Mouse (Mus musculus): ENCODE results near the gene Cpa2. TPM values are rescaled to one million over a fixed set of nuclear protein-coding genes. Genes with fewer than 3 reads are reported as not detected.

The Cpa2 gene
- total RNA-seq, 2 experiments from 2014 or later: 2.1 to 257 TPM

DNA sequence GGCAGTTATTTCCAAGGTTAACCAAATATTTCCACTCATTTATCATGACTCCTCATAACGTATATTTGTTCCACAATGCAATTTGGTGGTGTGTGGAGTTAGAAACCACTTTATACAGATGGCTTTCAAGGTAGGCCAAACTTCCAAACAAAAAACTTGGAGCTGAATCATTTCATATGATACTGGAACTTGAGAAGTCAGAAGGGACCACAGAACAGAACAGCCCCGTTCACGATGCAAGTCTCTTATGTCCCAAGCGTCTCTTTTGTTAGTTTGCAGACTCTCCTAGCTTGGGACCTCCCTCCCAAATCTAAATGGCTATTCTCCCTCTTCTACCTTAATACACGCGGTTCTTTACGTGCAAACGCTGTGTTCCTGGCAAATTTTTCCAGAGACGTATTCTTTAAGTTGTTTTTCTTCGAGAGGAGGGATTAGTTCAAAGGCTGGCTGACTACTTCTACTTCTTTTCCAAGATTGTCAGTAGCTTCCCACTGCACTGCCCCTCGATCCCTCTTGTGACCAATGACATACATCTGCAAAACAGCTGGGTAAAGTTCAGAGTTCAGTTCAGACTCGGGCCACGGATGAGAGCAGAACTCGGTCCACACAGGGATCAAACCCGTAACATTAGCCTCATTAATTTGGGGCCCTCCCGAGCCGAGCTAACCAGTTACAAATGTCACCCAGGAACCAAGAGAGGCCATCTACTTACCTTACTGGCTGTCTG lies 35.3 kb downstream of the Cpa2 start:
- no peak for DNase-seq (ENCODE audit: low spot score in 2 of 2)

DNA sequence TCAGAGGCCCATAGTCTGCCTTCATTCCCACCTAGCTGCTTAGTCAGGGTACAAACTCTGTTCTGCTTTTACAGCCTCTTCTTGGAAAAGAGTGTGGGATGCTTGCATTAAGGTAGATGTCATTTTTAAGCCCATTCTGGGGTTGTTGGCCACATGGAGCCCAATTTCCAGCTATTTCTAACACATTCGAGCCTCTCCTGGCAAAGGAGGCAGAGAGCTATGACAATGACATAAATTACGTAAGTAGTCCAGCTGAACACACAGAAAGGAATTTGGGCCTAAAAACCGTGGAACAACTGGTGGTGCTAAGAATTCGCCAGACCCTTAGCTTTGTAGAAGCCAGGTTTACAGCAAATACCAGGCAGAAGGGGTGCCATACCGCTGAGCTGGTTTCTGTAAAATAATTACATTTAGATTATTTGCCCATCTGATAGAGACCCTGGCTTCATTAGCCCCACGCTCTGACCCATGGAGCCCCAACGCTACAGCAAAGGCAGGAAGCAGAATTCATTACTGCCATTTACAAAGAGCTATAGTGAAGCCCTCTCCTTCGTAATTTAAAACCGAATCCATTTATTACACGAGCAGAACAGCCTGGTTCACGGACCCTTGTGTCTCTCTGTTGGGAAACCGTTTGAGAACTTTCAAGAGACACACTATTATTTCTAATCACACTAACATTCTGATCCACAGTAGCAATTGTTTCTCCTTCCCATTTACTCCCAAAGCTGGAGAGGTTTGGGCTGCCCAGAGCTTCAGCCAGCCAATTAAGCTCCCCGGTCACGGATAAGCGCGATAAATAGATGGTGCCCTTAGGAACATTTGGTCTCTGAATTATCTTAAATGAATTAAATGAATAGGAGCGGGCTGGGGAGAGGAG lies 38.8 kb downstream of the Cpa2 start:
- DNase-seq (ENCODE audit: low spot score in 2 of 2): no peak

DNA sequence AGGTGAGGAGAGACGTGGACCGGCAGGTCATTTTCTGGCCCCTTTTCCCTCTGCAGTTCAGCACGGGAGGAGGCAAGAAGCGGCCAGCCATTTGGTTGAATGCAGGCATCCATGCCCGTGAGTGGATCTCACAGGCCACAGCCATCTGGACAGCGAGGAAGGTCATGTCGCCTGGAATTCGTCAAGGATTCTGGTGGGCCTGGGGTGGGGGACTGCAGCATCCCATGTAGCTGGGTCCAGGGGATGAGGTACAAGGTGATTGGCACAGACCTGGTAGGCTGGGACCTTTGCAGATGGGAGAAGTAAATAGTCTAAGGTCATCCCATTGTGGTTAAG lies 39.4 kb downstream of the Cpa2 start:
- no peak for DNase-seq (ENCODE audit: low spot score in 2 of 2)

DNA sequence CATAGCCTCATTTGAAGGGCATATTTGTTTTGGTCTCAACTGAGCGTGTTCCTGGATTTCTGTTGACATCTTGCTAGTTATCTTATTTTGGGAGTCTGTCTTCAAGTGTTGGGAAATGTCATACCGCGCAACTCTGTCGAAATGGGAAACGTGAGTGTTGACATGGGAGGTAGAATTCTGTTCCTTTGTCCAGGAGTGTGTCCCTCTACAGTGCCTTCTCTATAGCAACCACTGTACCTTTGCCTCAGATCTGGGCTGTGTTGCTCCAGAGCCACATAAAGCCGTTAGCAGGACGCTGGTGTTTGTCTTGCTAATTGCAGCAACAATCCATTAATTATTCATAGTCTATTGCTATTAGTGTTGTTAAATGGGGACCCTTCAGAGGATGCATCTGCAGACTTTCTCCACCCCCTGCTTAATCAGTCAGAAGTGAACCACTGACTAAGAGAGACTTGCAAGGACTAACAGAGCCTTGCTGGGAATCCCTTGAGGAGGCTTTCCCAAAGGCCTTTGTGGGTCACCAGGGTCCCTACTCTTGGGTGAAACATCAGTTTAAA lies 45.6 kb downstream of the Cpa2 start:
- no peak for DNase-seq (ENCODE audit: low spot score in 2 of 2)

DNA sequence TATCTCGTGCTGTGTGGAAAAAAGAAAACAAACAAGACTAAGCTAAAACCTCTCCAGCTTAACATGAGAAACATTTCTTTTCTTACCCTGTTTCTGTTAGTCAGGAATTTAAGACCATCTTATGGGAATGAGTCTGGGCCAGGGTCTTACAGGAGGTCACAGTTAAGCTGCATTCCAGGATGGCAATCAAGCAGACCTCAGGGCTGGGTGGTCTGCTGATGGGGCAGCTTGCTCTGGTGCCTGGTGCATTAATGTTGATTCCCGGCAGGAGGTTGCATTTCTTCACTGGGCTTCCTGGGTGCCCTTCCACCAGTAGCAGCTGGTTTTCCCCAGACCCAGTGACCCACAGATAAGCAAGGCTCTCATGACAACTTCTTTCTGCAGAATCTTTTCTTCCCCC lies 48.4 kb downstream of the Cpa2 start:
- no peak for DNase-seq (ENCODE audit: low spot score in 2 of 2)

DNA sequence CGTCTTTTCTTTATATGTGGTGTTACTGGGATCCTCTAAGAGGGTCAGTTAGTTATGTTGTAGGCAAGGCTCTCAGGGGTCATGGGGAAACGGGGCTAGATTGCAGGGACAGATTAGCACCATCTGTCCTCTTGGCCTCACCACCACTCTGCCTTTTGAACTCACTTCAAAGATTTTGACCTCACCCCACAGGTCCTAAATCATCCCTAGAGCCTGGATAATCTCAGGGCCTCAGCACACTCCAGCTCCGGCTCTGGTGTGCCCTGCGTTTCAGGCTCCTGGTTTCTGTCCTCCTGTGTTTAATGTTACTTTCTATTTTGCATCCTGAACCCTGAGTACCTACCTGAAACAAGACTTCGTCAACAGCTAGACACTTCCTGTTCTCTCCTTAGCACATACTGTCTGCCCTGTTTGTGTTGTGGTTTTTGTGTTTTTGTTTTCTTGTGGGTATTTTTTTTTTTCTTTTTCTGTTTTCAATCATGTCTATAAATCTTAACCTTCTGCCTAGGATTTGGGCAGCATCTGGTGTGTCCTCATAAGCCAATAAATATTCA lies 50.5 kb downstream of the Cpa2 start:
- DNase-seq (ENCODE audit: low spot score in 2 of 2): no peak

DNA sequence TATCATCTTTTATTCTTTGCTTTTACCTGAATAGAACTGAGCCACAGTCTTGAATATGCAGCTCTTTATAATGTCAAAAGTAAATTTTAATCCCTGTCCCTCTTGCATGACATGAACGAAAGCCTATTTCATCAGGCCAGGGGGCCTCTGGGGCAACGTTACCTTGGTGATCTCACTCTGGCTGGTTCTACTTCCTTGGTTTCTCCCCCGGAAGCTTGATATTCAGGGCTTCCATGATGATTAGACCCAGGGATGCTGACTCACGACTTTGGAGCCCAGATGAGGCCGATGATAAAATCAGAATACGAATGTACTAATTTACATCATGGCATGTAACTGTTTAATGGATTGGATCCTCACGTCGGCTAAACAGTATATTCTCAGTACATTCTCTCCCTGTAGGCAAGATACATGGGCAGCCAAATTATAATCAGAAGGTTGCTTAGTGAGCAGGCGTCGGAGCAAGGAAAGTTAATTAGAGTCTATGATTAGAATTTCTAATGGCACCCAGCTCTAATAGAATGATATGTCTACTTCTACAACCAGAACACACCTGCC lies 51.1 kb downstream of the Cpa2 start:
- no peak for DNase-seq (ENCODE audit: low spot score in 2 of 2)

DNA sequence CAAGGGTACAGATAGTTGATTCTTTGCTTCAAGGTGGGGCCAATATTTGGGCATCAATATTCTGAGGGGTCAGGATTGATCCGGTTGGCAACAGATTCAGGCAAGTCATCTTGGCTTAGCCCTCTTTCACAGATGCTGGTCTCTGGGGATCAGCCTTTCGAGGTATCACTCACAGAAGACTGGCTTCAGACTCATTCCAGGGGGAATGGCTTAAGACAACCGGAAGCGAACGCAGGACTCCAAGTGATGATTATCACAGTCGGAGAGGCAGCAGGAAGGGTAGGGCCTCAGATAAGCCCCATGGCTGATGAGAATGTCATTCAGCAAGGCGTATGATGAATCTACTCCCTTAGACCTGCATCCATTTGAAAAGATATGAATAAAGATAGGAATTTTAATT lies 53.0 kb downstream of the Cpa2 start:
- no peak for DNase-seq (ENCODE audit: low spot score in 2 of 2)

DNA sequence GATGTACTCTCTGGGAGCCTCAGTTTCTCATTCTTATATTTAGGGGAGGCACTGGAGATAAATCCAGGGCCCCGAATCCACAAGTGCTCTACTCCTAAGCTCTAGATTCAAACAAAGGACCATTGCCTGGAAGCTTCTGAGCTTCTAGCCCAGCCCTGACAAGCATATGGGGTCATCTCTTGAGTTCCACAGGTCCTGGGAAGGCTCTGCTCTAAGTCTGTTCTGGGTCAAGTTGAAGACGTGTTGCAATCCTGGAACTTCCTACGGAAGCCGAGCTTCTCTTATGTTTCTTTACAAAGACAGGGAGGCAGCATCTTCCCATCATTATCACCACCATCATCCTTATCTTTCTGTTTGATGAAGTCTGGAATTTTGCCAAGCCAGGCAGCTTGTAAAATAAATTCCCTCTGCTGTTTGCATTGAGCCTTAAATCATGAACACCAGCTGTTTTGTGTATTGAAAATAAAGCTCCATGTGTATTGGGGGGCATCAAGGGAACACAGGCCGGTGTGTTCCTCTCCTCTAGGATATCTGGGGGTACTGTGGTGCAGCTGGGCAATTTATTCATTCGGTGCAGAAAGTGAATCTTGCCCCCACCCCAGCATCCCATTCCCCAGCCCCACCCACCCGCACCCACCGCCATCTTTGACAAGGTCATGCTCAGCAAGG lies 55.0 kb downstream of the Cpa2 start:
- no peak for DNase-seq (ENCODE audit: low spot score in 2 of 2)

DNA sequence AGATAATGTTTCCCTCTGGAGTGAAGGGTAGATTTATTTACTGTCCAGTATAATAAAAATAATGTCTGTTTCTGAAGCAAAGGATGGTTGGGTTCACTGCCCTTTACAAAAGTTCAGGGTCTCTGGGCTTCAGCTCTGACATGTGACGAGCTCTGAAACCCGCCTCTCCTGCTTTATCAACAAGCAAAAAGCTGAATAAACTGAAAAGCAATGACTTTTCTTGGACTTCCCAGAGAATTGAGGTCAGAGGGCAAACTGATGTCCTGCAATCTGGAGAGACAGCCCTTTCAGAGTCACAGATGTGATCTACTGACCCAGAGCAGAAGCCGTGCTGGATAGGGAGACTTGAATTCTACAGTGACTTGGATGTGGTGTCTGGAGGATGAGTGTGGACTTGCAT lies 58.7 kb downstream of the Cpa2 start:
- no peak for DNase-seq (ENCODE audit: low spot score in 2 of 2)

DNA sequence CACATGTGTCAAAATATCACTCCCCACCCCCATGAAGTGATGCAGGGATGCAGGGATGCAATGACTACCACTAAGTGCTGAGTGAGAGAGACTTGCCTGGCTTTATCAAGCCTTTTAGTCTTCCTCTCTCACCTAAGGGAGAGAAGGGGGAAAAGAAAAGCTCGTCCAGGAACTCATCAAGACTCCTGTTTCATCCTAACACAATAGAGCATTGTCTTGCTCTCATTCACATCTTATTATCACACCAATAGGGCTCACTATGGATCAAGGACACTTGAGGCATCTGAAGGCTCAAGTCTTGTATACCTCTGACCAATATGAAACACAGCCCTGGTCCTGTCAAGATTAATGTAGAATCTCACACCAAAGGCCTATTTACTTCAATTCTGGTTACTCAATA lies 59.6 kb downstream of the Cpa2 start:
- no peak for DNase-seq (ENCODE audit: low spot score in 2 of 2)

DNA sequence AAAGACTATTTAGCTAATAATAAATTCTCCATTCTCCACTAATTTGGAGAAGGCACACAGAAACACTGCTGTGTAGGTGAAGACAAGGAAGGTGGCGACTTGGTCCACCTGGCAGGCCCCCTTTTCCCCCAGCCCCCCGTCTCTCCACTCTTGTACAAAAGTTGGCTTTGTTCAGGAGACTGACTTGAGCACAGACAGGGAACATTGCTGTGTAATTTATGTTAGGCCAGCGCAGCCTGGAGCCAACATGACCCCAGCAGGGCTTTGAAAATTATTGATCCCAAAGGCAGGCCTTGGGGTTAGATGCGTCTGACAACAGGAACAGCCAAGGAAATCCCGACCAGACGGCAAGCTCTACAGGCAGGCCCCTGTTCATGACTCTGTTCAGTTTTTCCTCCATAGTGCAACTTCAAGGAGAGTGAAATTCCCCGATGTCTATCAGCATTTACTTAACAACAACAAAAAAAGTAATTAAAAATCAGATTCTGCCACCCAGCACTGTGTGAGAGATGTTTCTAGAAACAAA lies 63.0 kb downstream of the Cpa2 start:
- DNase-seq (ENCODE audit: low spot score in 2 of 2): no peak

DNA sequence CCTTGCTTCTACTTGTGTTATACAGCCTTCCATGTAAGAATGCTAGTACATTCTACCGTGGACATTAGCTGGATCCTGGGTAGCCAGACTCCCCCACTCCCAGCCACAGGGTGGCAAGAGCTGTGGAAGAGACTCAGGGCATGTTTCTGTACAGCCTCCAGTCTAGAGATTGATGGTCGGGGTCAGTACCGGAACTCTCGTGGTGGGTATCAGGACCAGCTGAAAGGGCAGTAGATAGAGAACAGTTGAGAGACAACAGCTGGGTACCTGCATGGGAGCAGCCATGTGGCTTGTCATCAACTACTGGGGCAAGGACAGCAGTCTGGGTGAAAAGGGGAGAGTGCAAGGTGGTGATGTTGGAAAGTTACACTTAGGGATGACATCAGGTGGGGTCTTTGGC lies 63.7 kb downstream of the Cpa2 start:
- DNase-seq (ENCODE audit: low spot score in 2 of 2): no peak

DNA sequence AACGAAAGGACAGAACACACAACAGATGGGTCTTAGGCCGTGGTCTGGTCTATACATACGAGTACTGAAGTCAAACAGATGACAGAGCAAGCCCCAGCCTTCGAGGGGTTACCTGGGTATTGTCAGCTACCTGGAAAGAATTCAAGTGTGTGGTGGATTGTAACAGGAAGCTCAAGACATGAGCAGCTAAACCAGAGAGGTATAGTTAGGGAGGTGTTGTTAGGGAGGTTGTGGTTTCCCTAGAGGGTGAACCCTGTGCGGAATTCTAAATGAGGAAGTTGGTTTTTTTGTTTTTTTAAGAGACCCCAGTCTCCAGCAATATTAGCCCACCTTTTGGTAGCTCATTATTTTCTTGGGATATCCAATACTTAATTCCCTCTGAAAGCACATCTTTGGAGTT lies 64.3 kb downstream of the Cpa2 start:
- DNase-seq (ENCODE audit: low spot score in 2 of 2): no peak

DNA sequence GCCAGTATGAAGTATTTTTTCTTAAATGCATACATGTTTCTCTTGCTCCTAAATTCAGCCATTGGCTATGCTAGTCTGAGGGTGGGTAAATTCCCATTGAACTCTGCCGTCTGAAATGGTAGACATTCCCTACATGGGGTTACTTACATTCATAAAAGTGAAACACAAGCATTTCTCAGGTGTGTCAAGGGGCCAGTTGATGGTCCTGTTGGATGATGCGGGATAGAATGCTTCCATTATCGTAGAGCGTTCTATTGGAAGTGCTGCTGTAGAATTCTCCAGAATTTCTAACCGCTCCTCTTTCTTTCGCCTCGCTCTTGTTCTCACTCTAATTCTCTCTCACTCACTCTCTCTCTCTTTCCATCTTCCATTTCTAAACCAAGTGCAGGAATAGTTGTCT lies 69.3 kb downstream of the Cpa2 start, which contains the start of gene Cpa5:
TSS of gene Cpa5 (plus strand) at position 301 of the 400 bp plus-strand sequence.
- DNase-seq (ENCODE audit: low spot score in 2 of 2): no peak

DNA sequence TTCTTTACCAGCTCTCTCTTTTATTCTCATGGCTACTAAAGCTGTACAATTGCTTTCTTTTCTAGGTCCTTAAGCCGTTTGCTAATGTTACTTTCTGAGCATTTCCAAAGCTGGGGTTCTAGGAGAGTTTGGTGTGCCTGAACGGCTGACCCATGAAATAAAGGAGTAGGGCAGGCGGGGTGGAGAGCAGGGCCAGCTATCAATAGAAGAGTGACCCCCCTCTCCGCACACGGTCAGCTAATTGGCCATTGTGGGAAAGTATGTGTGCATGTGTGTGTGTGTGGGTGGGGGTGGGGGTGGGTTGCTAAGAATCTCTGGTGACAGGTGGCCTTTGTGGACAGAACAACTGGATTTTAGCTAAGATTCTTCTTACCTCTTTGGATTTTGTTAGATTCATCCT lies 69.8 kb downstream of the Cpa2 start:
- no peak for DNase-seq (ENCODE audit: low spot score in 2 of 2)

Other genes with a start within 250 kb of the Cpa2 start
- 100 to 1,000 TPM; 108 to 113 TPM for gene Ube2h, start 237.0 kb upstream of the Cpa2 start, total RNA-seq (2021)
- gene Zc3hc1, start 150.6 kb upstream of the Cpa2 start, total RNA-seq (2021): 10 to 100 TPM; 31.9 to 32.8 TPM
- gene Klhdc10, start 139.7 kb upstream of the Cpa2 start, total RNA-seq (2021): 10 to 100 TPM; 97.5 to 98.1 TPM
- 10 to 100 TPM; 36.1 to 36.9 TPM for gene Tmem209, start 31.8 kb upstream of the Cpa2 start, total RNA-seq (2021)
- under 1 TPM; 0.45 to 0.59 TPM for gene Ssmem1, start 31.7 kb upstream of the Cpa2 start, total RNA-seq (2021)
- gene Cpa4, start 26.8 kb downstream of the Cpa2 start, total RNA-seq (2021): 1 to 10 TPM; 2.9 to 3.2 TPM
- gene Cpa5, start 69.4 kb downstream of the Cpa2 start, total RNA-seq (2021): not detected
- 100 to 1,000 TPM in 1 of 2 experiments, under 1 TPM in 1; 0.96 to 609 TPM for gene Cpa1, start 97.6 kb downstream of the Cpa2 start, total RNA-seq (2021)
- gene Cep41, start 152.2 kb downstream of the Cpa2 start, total RNA-seq (2021): 10 to 100 TPM in 1 of 2 experiments, 1 to 10 TPM in 1; 9.3 to 10.2 TPM
- gene Mest, start 182.0 kb downstream of the Cpa2 start, total RNA-seq (2021): 100 to 1,000 TPM; 359 to 373 TPM